Mouse (Mus musculus): ENCODE measurements around the gene Nab1. TPM values are rescaled to one million over a fixed set of nuclear protein-coding genes. Genes with fewer than 3 reads are reported as not detected.

The Nab1 gene
- total RNA-seq, 2 experiments from 2014 or later: 20.2 to 27.4 TPM

GRCm38 (mm10) chr1:52419088-52419819 lies 81.2 kb downstream of the Nab1 start:
- intact Hi-C loops (cut with DNase I): no loop called here
- DNase-seq: no peak

Other genes starting within 250 kb of the Nab1 start
- gene Nemp2, start 130.0 kb upstream of the Nab1 start, total RNA-seq (2021): 1 to 10 TPM; 1.2 to 1.3 TPM
- 10 to 100 TPM; 18.8 to 21.6 TPM for gene Mfsd6, start 226.8 kb upstream of the Nab1 start, total RNA-seq (2021)

Data from heart, postnatal 36 days (tissue).